Mouse (Mus musculus): Measurements from ENCODE around the gene Trip4. TPM values are rescaled to one million over a fixed set of nuclear protein-coding genes. Genes with fewer than 3 reads are reported as not detected.

Gene Trip4
- polyA plus RNA-seq, 1 experiment from 2014 or later, result 27.5 TPM

DNA sequence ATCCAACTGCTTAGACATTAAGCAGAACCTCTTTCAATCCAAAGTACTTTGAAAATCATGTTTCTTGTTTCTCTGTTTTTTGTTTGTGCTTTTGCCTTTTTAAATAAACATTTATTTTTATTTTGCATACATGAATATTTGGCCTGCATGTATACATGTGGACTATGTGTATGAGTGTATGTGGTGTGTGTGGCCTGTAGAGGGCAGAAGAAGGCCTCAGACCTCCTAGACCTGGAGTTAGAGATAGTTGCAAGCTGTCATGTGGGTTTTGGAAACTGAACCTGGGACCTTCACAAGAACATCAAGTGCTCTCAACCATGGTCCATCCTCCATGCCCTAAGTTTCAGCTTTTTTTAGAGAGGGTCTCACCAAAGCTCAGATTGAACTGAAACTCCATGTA lies 5.2 kb downstream of the Trip4 start:
- H3K36me3 ChIP-seq (ENCODE audit: control insufficient read depth, insufficient read depth), result no peaks in the 10 kb centered on the region
- H3K27ac ChIP-seq (ENCODE audit: low read length), result no peak overlapping the region
- H3K4me2 ChIP-seq (ENCODE audit: low read length), result no peak overlapping the region
- no peaks in the 10 kb centered on the region for H3K9me3 ChIP-seq (ENCODE audit: control insufficient read depth, low read length)
- no peak for ATAC-seq
- no peaks in the 10 kb centered on the region for H3K27me3 ChIP-seq (replicated peaks; ENCODE audit: control insufficient read depth, insufficient read depth, low read length)
- no peak overlapping the region for H3K4me3 ChIP-seq (replicated peaks; ENCODE audit: low read length)
- H3K4me1 ChIP-seq (replicated peaks; ENCODE audit: control insufficient read depth, insufficient read depth, low read length), result peaks cover 4% of the 10 kb centered on the region
- no peak overlapping the region for H3K9ac ChIP-seq (replicated peaks; ENCODE audit: low read depth, low read length)

DNA sequence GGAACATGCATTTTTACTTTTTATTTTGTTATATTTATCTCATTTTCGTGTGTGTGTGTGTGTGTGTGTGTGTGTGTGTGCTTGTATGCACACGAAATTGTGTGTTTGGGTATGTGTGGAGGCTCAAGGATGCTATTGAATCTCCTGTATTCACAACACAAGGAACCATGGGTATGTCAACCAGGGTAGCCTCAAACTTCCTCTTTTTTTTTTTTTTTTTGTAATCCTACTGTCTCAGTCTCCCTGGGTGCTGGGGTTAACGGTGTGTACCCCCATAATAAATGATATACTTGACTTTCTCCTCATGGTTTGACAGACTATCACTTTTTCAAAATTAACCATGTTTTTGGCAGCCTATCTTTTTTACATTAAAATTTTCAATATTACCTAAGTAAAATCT lies 5.7 kb downstream of the Trip4 start:
- ATAC-seq, result no peak
- 97% methylated on average over 3 of the region's 3 CpGs for WGBS

DNA sequence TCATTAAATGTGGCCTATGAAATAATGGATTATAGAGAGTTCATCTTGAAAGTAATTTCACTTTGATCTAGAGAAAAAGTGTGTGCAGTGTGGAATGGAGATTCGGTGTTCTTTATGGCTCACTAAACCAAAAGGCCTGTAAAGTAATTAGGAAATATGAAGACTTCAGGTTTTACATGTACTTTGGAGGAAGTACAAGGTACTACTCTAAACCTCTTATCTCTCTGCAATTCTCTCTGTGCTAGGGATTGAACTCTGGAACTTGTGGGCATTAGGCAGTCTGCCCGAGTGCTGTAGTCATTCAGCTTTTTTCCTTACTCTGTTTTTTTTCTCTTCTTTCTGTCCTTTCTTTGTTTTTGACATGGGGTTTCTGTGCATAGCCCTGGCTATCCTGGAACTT lies 11.6 kb downstream of the Trip4 start:
- ATAC-seq, result no peak
- Histone ChIP-seq H3K36me3 (ENCODE audit: control insufficient read depth, insufficient read depth) (peaks cover 2% of the 10 kb centered on the region; the same call in 1 of the 2 replicates), H3K9ac (replicated peaks; ENCODE audit: low read depth, low read length) (no peak overlapping the region), H3K4me1 (replicated peaks; ENCODE audit: control insufficient read depth, insufficient read depth, low read length) (no peaks in the 10 kb centered on the region), H3K9me3 (ENCODE audit: control insufficient read depth, low read length) (no peaks in the 10 kb centered on the region), H3K27ac (ENCODE audit: low read length) (no peak overlapping the region), H3K4me3 (replicated peaks; ENCODE audit: low read length) (no peak overlapping the region), H3K27me3 (replicated peaks; ENCODE audit: control insufficient read depth, insufficient read depth, low read length) (no peaks in the 10 kb centered on the region), H3K4me2 (ENCODE audit: low read length) (no peak overlapping the region)
- WGBS, result 91% methylated on average over 2 of the region's 2 CpGs

More for the DNA sequence above, 5.7 kb downstream of the Trip4 start:
- no peaks in the 10 kb centered on the region for H3K9me3 ChIP-seq (ENCODE audit: control insufficient read depth, low read length)
- H3K27me3 ChIP-seq (replicated peaks; ENCODE audit: control insufficient read depth, insufficient read depth, low read length), result no peaks in the 10 kb centered on the region
- no peak overlapping the region for H3K4me3 ChIP-seq (replicated peaks; ENCODE audit: low read length)
- H3K9ac ChIP-seq (replicated peaks; ENCODE audit: low read depth, low read length), result no peak overlapping the region
- H3K27ac ChIP-seq (ENCODE audit: low read length), result no peak overlapping the region
- no peak overlapping the region for H3K4me2 ChIP-seq (ENCODE audit: low read length)
- no peaks in the 10 kb centered on the region for H3K36me3 ChIP-seq (ENCODE audit: control insufficient read depth, insufficient read depth)
- H3K4me1 ChIP-seq (replicated peaks; ENCODE audit: control insufficient read depth, insufficient read depth, low read length), result peaks cover 2% of the 10 kb centered on the region

DNA sequence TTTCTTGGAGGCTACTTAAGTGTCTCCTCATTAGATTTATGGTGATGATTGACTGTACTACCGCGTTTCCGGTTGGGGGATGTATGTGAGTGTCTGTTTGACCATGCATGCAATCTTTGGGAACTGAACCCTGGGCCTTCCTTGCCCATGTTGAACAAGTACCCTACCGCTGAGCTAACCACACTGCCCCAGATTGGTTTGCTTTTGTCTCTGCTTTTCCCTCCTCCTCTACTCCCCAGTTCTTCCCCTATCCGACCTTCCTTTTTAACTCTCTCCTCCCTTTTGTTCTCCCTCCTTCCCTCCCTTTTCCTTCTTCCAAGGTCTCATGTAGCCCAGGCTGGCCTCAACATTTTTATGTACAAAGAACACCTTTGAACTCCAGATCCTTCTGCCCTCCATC lies 17.5 kb downstream of the Trip4 start:
- Histone ChIP-seq H3K9ac (replicated peaks; ENCODE audit: low read depth, low read length) (peak overlapping the region; percentile 56; the same call in 1 of the 2 replicates), H3K4me3 (replicated peaks; ENCODE audit: low read length) (peak overlapping the region; percentile 51)

DNA sequence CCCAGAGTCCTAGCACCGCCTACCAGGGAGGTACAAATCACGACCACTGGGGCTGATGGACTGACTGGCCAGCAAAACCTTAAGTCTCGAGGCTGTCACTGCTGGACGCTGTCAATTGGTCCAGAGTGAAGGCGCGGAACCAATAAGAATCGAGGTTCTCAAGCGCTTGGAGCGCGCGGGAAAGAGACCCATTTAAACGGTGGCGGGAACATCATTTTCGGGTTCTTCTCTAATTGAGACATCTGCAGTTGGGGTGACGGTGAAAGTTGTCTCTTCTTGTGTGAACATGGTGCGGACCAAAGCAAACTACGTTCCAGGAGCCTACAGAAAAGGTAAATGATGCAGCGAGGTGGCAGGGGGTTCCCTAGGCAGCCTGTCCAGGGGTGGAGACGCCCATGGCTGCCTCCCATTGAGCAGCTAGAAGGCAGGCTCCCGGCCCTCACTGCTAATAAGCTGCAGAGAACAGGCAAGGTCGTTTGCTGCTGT lies 18.4 kb downstream of the Trip4 start, which contains the start of gene Pclaf:
Pclaf (plus strand) TSS at position 95 of the 486 bp plus-strand sequence.
- 0% methylated on average over 21 of the region's 21 CpGs for WGBS
- peak within 1 kb of the TSS; percentile 51 for H3K4me3 ChIP-seq (replicated peaks; ENCODE audit: low read length)
- H3K4me1 ChIP-seq (replicated peaks; ENCODE audit: control insufficient read depth, insufficient read depth, low read length), result peaks cover 16% of the 10 kb centered on the region
- H3K9me3 ChIP-seq (ENCODE audit: control insufficient read depth, low read length), result no peaks in the 10 kb centered on the region
- ATAC-seq, result peak; percentile 95
- H3K9ac ChIP-seq (replicated peaks; ENCODE audit: low read depth, low read length), result peak within 1 kb of the TSS; percentile 56
- H3K36me3 ChIP-seq (ENCODE audit: control insufficient read depth, insufficient read depth), result peaks cover 2% of the 10 kb centered on the region; the same call in 1 of the 2 replicates
- peak within 1 kb of the TSS; percentile 81 for H3K4me2 ChIP-seq (ENCODE audit: low read length)
- no peak within 1 kb of the TSS for H3K27ac ChIP-seq (ENCODE audit: low read length)
- no peaks in the 10 kb centered on the region for H3K27me3 ChIP-seq (replicated peaks; ENCODE audit: control insufficient read depth, insufficient read depth, low read length)

More for the DNA sequence above, 17.5 kb downstream of the Trip4 start:
- Histone ChIP-seq H3K27me3 (replicated peaks; ENCODE audit: control insufficient read depth, insufficient read depth, low read length) (no peaks in the 10 kb centered on the region), H3K36me3 (ENCODE audit: control insufficient read depth, insufficient read depth) (peaks cover 2% of the 10 kb centered on the region; the same call in 1 of the 2 replicates), H3K4me2 (ENCODE audit: low read length) (peak overlapping the region; percentile 81), H3K9me3 (ENCODE audit: control insufficient read depth, low read length) (no peaks in the 10 kb centered on the region), H3K4me1 (replicated peaks; ENCODE audit: control insufficient read depth, insufficient read depth, low read length) (peaks cover 13% of the 10 kb centered on the region), H3K27ac (ENCODE audit: low read length) (no peak overlapping the region)
- WGBS, result 3% methylated on average over 5 of the region's 5 CpGs
- ATAC-seq, result no peak

DNA sequence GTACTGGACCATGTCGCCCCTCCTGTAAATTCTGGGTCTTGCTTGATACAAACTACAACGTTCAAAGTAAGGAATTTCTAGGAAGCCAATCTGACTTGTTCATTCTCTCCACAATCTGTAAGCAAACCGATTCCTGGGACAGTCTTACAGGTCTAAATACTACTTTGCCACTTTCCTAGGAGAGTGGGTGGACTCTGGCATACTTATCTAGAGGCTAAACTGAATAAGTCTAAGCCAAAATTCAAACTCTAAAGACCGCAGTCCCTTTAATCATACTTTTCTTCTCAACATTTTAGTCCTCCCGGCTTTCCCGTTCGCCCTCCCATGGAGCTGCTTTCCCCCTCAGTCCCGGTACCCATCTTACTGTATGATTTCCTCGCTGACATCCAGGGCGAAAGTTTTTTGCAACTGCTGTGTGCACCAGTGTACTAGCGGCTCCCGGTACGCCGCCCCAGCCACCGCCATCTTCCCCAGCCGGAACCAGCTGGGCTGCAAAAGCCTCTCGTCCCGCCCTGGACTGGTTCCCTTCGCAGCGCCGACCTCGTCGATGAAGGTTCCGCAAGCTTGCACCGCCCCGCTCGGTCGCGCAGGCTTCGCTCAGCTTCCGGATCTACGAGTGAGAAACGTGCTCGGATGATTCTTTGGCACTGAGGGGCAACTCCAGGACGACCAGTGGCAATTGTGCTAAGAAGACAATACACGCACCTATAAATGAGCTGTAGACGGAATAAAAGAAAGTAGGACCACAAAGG lies 23.9 kb downstream of the Trip4 start:
- Histone ChIP-seq H3K27ac (ENCODE audit: low read length) (peak overlapping the region; percentile 60), H3K4me2 (ENCODE audit: low read length) (peak overlapping the region; percentile 61), H3K4me1 (replicated peaks; ENCODE audit: control insufficient read depth, insufficient read depth, low read length) (peaks cover 10% of the 10 kb centered on the region), H3K9ac (replicated peaks; ENCODE audit: low read depth, low read length) (peak overlapping the region; percentile 72), H3K36me3 (ENCODE audit: control insufficient read depth, insufficient read depth) (no peaks in the 10 kb centered on the region), H3K27me3 (replicated peaks; ENCODE audit: control insufficient read depth, insufficient read depth, low read length) (no peaks in the 10 kb centered on the region), H3K4me3 (replicated peaks; ENCODE audit: low read length) (peak overlapping the region; percentile 78), H3K9me3 (ENCODE audit: control insufficient read depth, low read length) (no peaks in the 10 kb centered on the region)
- peak; percentile 97 for ATAC-seq
- under 1% methylated on average over 37 of the region's 37 CpGs for WGBS

DNA sequence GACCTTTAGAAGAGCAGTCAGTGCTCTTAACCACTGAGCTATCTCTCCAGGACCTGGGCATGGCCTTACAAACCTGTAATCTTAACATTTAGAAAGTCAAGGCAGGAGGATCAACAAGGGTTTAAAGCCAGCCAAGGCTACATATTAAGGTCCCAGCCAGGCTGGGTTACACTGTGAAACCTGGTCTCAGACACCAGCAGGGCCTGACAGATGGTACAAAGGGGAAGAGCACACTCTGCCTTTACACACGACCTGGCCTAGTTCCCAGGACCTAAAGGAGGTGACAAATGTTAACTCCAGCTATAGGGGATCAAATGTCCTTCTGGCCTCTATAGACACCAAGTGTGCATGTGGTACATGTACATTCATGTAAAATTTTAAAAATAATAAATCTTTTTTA lies 48.9 kb downstream of the Trip4 start:
- Histone ChIP-seq H3K36me3 (ENCODE audit: control insufficient read depth, insufficient read depth) (peaks cover 12% of the 10 kb centered on the region), H3K9me3 (ENCODE audit: control insufficient read depth, low read length) (no peaks in the 10 kb centered on the region), H3K4me1 (replicated peaks; ENCODE audit: control insufficient read depth, insufficient read depth, low read length) (no peaks in the 10 kb centered on the region), H3K4me3 (replicated peaks; ENCODE audit: low read length) (no peak overlapping the region), H3K4me2 (ENCODE audit: low read length) (no peak overlapping the region), H3K27me3 (replicated peaks; ENCODE audit: control insufficient read depth, insufficient read depth, low read length) (no peaks in the 10 kb centered on the region), H3K27ac (ENCODE audit: low read length) (no peak overlapping the region), H3K9ac (replicated peaks; ENCODE audit: low read depth, low read length) (no peak overlapping the region)
- 72% methylated on average over 1 of the region's 1 CpGs for whole genome bisulfite sequencing
- ATAC-seq, result no peak

DNA sequence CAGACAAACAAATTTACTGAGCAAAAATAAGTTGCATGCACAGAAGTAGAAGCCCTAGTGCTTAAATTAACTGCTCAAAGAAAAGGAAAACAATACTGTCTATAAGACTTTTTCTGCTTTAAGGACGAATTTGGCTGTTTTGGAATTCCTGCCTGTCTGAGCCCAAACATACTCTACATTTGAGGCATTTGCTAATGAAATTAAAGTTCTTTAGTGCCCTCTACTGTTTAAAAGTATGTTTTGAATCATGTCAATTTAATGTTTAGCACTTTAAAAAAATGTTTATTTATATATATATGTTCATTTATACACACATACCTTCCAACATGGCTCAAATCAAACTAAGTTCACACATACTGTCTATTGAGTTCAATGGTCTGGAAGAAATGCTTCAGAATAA lies 58.4 kb downstream of the Trip4 start:
- no peaks in the 10 kb centered on the region for H3K9me3 ChIP-seq (ENCODE audit: control insufficient read depth, low read length)
- H3K4me1 ChIP-seq (replicated peaks; ENCODE audit: control insufficient read depth, insufficient read depth, low read length), result peaks cover 4% of the 10 kb centered on the region
- H3K36me3 ChIP-seq (ENCODE audit: control insufficient read depth, insufficient read depth), result no peaks in the 10 kb centered on the region
- 0% methylated on average over 1 of the region's 1 CpGs for WGBS
- H3K9ac ChIP-seq (replicated peaks; ENCODE audit: low read depth, low read length), result no peak overlapping the region
- no peaks in the 10 kb centered on the region for H3K27me3 ChIP-seq (replicated peaks; ENCODE audit: control insufficient read depth, insufficient read depth, low read length)
- no peak overlapping the region for H3K4me3 ChIP-seq (replicated peaks; ENCODE audit: low read length)
- ATAC-seq, result no peak
- no peak overlapping the region for H3K4me2 ChIP-seq (ENCODE audit: low read length)
- H3K27ac ChIP-seq (ENCODE audit: low read length), result no peak overlapping the region

DNA sequence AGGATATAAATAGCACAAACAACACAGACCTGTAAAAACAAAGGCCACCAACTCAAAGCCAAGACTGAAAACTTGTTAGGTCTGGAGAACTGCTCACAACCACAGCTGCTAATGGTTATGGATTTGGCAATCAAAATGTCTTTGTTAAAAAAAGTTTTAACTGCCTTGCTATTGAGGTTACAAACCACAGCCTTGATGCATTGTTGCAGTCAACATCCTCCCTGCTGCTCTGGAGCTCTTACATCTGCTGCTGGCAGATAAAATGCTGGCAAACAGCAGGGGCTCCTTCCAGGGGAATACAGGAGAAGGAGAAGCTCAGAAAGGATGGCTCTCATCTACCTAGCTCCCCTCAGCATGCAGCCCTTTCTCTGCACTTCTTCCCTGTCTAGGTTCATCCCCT lies 60.4 kb downstream of the Trip4 start:
- Histone ChIP-seq H3K36me3 (ENCODE audit: control insufficient read depth, insufficient read depth) (no peaks in the 10 kb centered on the region), H3K4me1 (replicated peaks; ENCODE audit: control insufficient read depth, insufficient read depth, low read length) (peaks cover 19% of the 10 kb centered on the region), H3K4me2 (ENCODE audit: low read length) (no peak overlapping the region), H3K9ac (replicated peaks; ENCODE audit: low read depth, low read length) (no peak overlapping the region), H3K27ac (ENCODE audit: low read length) (no peak overlapping the region), H3K9me3 (ENCODE audit: control insufficient read depth, low read length) (no peaks in the 10 kb centered on the region), H3K27me3 (replicated peaks; ENCODE audit: control insufficient read depth, insufficient read depth, low read length) (no peaks in the 10 kb centered on the region), H3K4me3 (replicated peaks; ENCODE audit: low read length) (no peak overlapping the region)
- ATAC-seq, result no peak

Measured in forebrain, embryonic 16.5 days (tissue).